Mouse (Mus musculus) midbrain, postnatal 0 days (tissue): ENCODE data around the gene Rsrp1. TPM values are rescaled to one million over a fixed set of nuclear protein-coding genes. Genes with fewer than 3 reads are reported as not detected.
A peak's percentile ranks its signal among the peaks of the same experiment; 100 is the strongest.

Experiments used
- ATAC-seq: fragments of 200-750 bp; cut with Nextera tagmentation; 2 replicates; pipeline ENCODE4 v1.8.0; 2017; ENCODE audit warnings: moderate number of reproducible peaks, mild to moderate bottlenecking, moderate TSS enrichment, moderate library complexity; ENCODE audit not compliant: low FRiP score
- DNase-seq: peaks from one replicate; pipeline ENCODE4 v3.0.0-alpha.2; 2015; ENCODE audit warnings: low spot score
- H3K27ac ChIP-seq: fragments of 300-500 bp; sonication (generic); 2 replicates; pipeline ENCODE4 v1.5.1; 2014; ENCODE audit warnings: low read depth, mild to moderate bottlenecking, low read length, mixed read lengths
- H3K27me3 ChIP-seq: fragments of 300-500 bp; sonication (generic); 2 replicates; pipeline ENCODE4 v1.6.1; 2014; ENCODE audit warnings: low read length, control low read depth, mixed read lengths; ENCODE audit not compliant: insufficient read depth
- H3K36me3 ChIP-seq: fragments of 300-500 bp; sonication (generic); 2 replicates; pipeline ENCODE4 v1.6.1; 2014; ENCODE audit warnings: low read length, control low read depth, mixed read lengths; ENCODE audit not compliant: insufficient read depth
- H3K4me1 ChIP-seq: fragments of 300-500 bp; sonication (generic); 2 replicates; pipeline ENCODE4 v1.6.1; 2014; ENCODE audit warnings: mild to moderate bottlenecking, control low read depth, antibody characterized with exemption, low read length, mixed read lengths; ENCODE audit not compliant: insufficient read depth
- H3K4me2 ChIP-seq: fragments of 300-500 bp; sonication (generic); 2 replicates; pipeline ENCODE4 v1.6.1; 2014; ENCODE audit warnings: low read depth, mild to moderate bottlenecking, low read length, mixed read lengths; ENCODE audit not compliant: poor library complexity, severe bottlenecking
- H3K4me3 ChIP-seq: fragments of 300-500 bp; sonication (generic); 2 replicates; pipeline ENCODE4 v1.5.1; 2014; ENCODE audit warnings: low read depth, mild to moderate bottlenecking, low read length, moderate library complexity
- H3K9ac ChIP-seq: fragments of 300-500 bp; sonication (generic); replicated peaks from 2 replicates; pipeline ENCODE4 v1.6.1; 2014; ENCODE audit warnings: mild to moderate bottlenecking, low read length, moderate library complexity, mixed read lengths; ENCODE audit not compliant: poor library complexity, severe bottlenecking
- H3K9me3 ChIP-seq: fragments of 300-500 bp; sonication (generic); 2 replicates; pipeline ENCODE4 v1.6.1; 2016; ENCODE audit warnings: low read length, control low read depth
- CTCF ChIP-seq: IDR thresholded peaks from 2 replicates; pipeline ENCODE4 v1.5.1; 2016; ENCODE audit warnings: antibody characterized with exemption, mild to moderate bottlenecking
- whole genome bisulfite sequencing: fragments of 180-500 bp; shearing (Covaris S2); extraction: QIAGEN DNeasy Blood & Tissue Kit; methylation state at CpG from one replicate; pipeline ENCODE4 v1.1.7; 2014; 5-methylcytosine and 5-hydroxymethylcytosine counted together
- polyA plus RNA-seq: library from polyadenylated mRNA; unstranded; fragments of >200 nt; fragmentation: Nextera tagmentation; extraction: Ambion mirVana; gene quantifications from 2 replicates; pipeline ENCODE4 v1.2.1, GENCODE M21; 2015
- total RNA-seq: library from RNA; depleted of rRNA; stranded (reverse); fragments of >200 nt; gene quantifications from 2 replicates; pipeline ENCODE4 v1.2.3, GENCODE M21; 2014

Rsrp1 gene
- total and polyA plus RNA-seq, 2 experiments from 2014 or later: 109 to 319 TPM

GRCm38 (mm10) chr4:134950518-134951091 is 27.2 kb downstream of the Rsrp1 start:
- Histone ChIP-seq H3K4me1 (no peaks in the 10 kb centered on the region), H3K27ac (no peak overlapping the region), H3K27me3 (no peaks in the 10 kb centered on the region), H3K9ac (no peak overlapping the region), H3K4me2 (no peak overlapping the region), H3K4me3 (no peak overlapping the region), H3K9me3 (no peaks in the 10 kb centered on the region), H3K36me3 (no peaks in the 10 kb centered on the region)
- TF ChIP-seq CTCF: peak; percentile 52
- DNase-seq: peak; percentile 78
- 17% methylated on average over 11 of the region's 11 CpGs for WGBS
- ATAC-seq: peak; percentile 68

- no peak for ATAC-seq
- H3K27ac ChIP-seq: no peak overlapping the region
- no peaks in the 10 kb centered on the region for H3K9me3 ChIP-seq
- H3K36me3 ChIP-seq: no peaks in the 10 kb centered on the region
- no peaks in the 10 kb centered on the region for H3K4me1 ChIP-seq
- H3K4me2 ChIP-seq: no peak overlapping the region
- WGBS: 21% methylated on average over 15 of the region's 15 CpGs
- DNase-seq: peak; percentile 43
- H3K4me3 ChIP-seq: no peak overlapping the region
- TF ChIP-seq CTCF: no peak
- H3K9ac ChIP-seq: no peak overlapping the region
- H3K27me3 ChIP-seq: no peaks in the 10 kb centered on the region; the same call in 1 of the 2 replicates
These were observed 31.1 kb downstream of the Rsrp1 start for GRCm38 (mm10) chr4:134954461-134954860.

- Histone ChIP-seq H3K4me1 (no peaks in the 10 kb centered on the region), H3K27ac (no peak overlapping the region), H3K36me3 (no peaks in the 10 kb centered on the region), H3K27me3 (no peaks in the 10 kb centered on the region; the same call in 1 of the 2 replicates), H3K9me3 (no peaks in the 10 kb centered on the region), H3K4me3 (no peak overlapping the region), H3K4me2 (no peak overlapping the region), H3K9ac (no peak overlapping the region)
- TF ChIP-seq CTCF: no peak
- no peak for DNase-seq
- no peak for ATAC-seq
- 76% methylated on average over 2 of the region's 2 CpGs for WGBS
These were observed 31.8 kb downstream of the Rsrp1 start for GRCm38 (mm10) chr4:134955196-134955595.

GRCm38 (mm10) chr4:134955845-134956244 is 32.5 kb downstream of the Rsrp1 start:
- no peak for DNase-seq
- WGBS: 89% methylated on average over 3 of the region's 3 CpGs

GRCm38 (mm10) chr4:134956328-134956727 is 32.9 kb downstream of the Rsrp1 start:
- Histone ChIP-seq H3K36me3 (no peaks in the 10 kb centered on the region), H3K4me3 (no peak overlapping the region), H3K4me1 (no peaks in the 10 kb centered on the region), H3K9ac (no peak overlapping the region), H3K4me2 (no peak overlapping the region), H3K9me3 (no peaks in the 10 kb centered on the region), H3K27ac (no peak overlapping the region), H3K27me3 (no peaks in the 10 kb centered on the region; the same call in 1 of the 2 replicates)
- TF ChIP-seq CTCF: peak; percentile 69
- ATAC-seq (no peak), DNase-seq (peak; percentile 59)
- WGBS: 20% methylated on average over 3 of the region's 3 CpGs

More at GRCm38 (mm10) chr4:134955845-134956244, 32.5 kb downstream of the Rsrp1 start:
- Histone ChIP-seq H3K4me1 (no peaks in the 10 kb centered on the region), H3K4me2 (no peak overlapping the region), H3K27ac (no peak overlapping the region), H3K27me3 (no peaks in the 10 kb centered on the region; the same call in 1 of the 2 replicates), H3K9ac (no peak overlapping the region), H3K36me3 (no peaks in the 10 kb centered on the region), H3K9me3 (no peaks in the 10 kb centered on the region), H3K4me3 (no peak overlapping the region)
- TF ChIP-seq CTCF: no peak
- no peak for ATAC-seq

GRCm38 (mm10) chr4:134963021-134963776 is 39.8 kb downstream of the Rsrp1 start:
- Histone ChIP-seq H3K9ac (no peak overlapping the region), H3K27me3 (no peaks in the 10 kb centered on the region), H3K4me1 (no peaks in the 10 kb centered on the region), H3K9me3 (no peaks in the 10 kb centered on the region), H3K4me2 (0 out of 2 replicates have a peak overlapping the region, but pooled peaks have one; percentile 15), H3K4me3 (no peak overlapping the region), H3K27ac (no peak overlapping the region), H3K36me3 (no peaks in the 10 kb centered on the region)
- TF ChIP-seq CTCF: peak; percentile 67
- WGBS: 27% methylated on average over 19 of the region's 19 CpGs
- DNase-seq (peak; percentile 75), ATAC-seq (no peak)
